Mouse (Mus musculus) embryonic facial prominence, embryonic 13.5 days (tissue): ENCODE data around the gene Axin1. TPM values are rescaled to one million over a fixed set of nuclear protein-coding genes. Genes with fewer than 3 reads are reported as not detected.
A peak's percentile ranks its signal among the peaks of the same experiment; 100 is the strongest.
"Not testable (repeated sequence)": the region's sequence is repeated elsewhere in the genome, so short reads cannot be mapped to it uniquely, and the experiment has no call there.

ENCODE experiments used
- ATAC-seq: fragments of 200-750 bp; cut with Nextera tagmentation; 2 replicates; pipeline ENCODE4 v1.8.0; 2017; ENCODE audit warnings: low read depth; ENCODE audit not compliant: insufficient number of reproducible peaks, insufficient read depth, low FRiP score, low TSS enrichment
- H3K27ac ChIP-seq: fragments of 300-500 bp; sonication (generic); 2 replicates; pipeline ENCODE4 v1.5.1; 2015; ENCODE audit warnings: moderate library complexity, mild to moderate bottlenecking, inconsistent platforms
- H3K27me3 ChIP-seq: fragments of 300-500 bp; sonication (generic); 2 replicates; pipeline ENCODE4 v1.6.1; 2015; ENCODE audit warnings: mild to moderate bottlenecking, inconsistent platforms
- H3K36me3 ChIP-seq: fragments of 300-500 bp; sonication (generic); 2 replicates; pipeline ENCODE4 v1.6.1; 2015; ENCODE audit warnings: mild to moderate bottlenecking, inconsistent platforms
- H3K4me1 ChIP-seq: fragments of 300-500 bp; sonication (generic); 2 replicates; pipeline ENCODE4 v1.6.1; 2015; ENCODE audit warnings: inconsistent platforms
- H3K4me2 ChIP-seq: fragments of 300-500 bp; sonication (generic); 2 replicates; pipeline ENCODE4 v1.6.1; 2015; ENCODE audit warnings: moderate library complexity, mild to moderate bottlenecking, inconsistent platforms
- H3K4me3 ChIP-seq: fragments of 300-500 bp; sonication (generic); 2 replicates; pipeline ENCODE4 v1.5.1; 2015; ENCODE audit warnings: mild to moderate bottlenecking, inconsistent platforms
- H3K9ac ChIP-seq: fragments of 300-500 bp; sonication (generic); 2 replicates; pipeline ENCODE4 v1.6.1; 2015; ENCODE audit warnings: mild to moderate bottlenecking, inconsistent platforms
- H3K9me3 ChIP-seq: fragments of 300-500 bp; sonication (generic); 2 replicates; pipeline ENCODE4 v1.6.1; 2016; ENCODE audit warnings: inconsistent platforms
- WGBS: fragments of 180-500 bp; shearing (Covaris S2); methylation state at CpG from one replicate; pipeline ENCODE4 v1.1.7; 2015; ENCODE audit warnings: mixed read lengths; 5-methylcytosine and 5-hydroxymethylcytosine counted together
- polyA plus RNA-seq: library from polyadenylated mRNA; unstranded; fragments of >200 nt; fragmentation: Nextera tagmentation; extraction: Ambion mirVana; gene quantifications from 2 replicates; pipeline ENCODE4 v1.2.1, GENCODE M21; 2015

The Axin1 gene
- polyA plus RNA-seq = 9.9 and 10.5 TPM in 2 replicates

- peak within 1 kb of the TSS; percentile 98 for H3K9ac ChIP-seq
- peak within 1 kb of the TSS; percentile 85 for H3K4me2 ChIP-seq
- WGBS = under 1% methylated on average over 41 of the region's 42 CpGs
- peaks cover 10% of the 10 kb centered on the region for H3K36me3 ChIP-seq
- peak; percentile 97 for ATAC-seq
- H3K4me3 ChIP-seq = peak within 1 kb of the TSS; percentile 97
- no peaks in the 10 kb centered on the region for H3K27me3 ChIP-seq
- H3K27ac ChIP-seq = peak within 1 kb of the TSS; percentile 95
- H3K4me1 ChIP-seq = peaks cover 24% of the 10 kb centered on the region
- no peaks in the 10 kb centered on the region for H3K9me3 ChIP-seq
Measured at GRCm38 (mm10) chr17:26138239-26138836, at the start of gene Axin1. Gene Axin1 (plus strand): TSS chr17:26138688.

GRCm38 (mm10) chr17:26089905-26090632, 48.4 kb upstream of the Axin1 start, which contains the start of gene Decr2:
Gene Decr2 (minus strand): TSS chr17:26090337.
- peaks cover 17% of the 10 kb centered on the region for H3K4me1 ChIP-seq
- peak; percentile 86 for ATAC-seq
- no peaks in the 10 kb centered on the region for H3K27me3 ChIP-seq
- peak within 1 kb of the TSS; percentile 79 for H3K9ac ChIP-seq
- peak within 1 kb of the TSS; percentile 63 for H3K4me3 ChIP-seq
- H3K27ac ChIP-seq = peak within 1 kb of the TSS; percentile 86
- H3K36me3 ChIP-seq = peaks cover 29% of the 10 kb centered on the region
- H3K9me3 ChIP-seq = no peaks in the 10 kb centered on the region
- peak within 1 kb of the TSS; percentile 78 for H3K4me2 ChIP-seq
- WGBS = 3% methylated on average over 32 of the region's 32 CpGs

DNA sequence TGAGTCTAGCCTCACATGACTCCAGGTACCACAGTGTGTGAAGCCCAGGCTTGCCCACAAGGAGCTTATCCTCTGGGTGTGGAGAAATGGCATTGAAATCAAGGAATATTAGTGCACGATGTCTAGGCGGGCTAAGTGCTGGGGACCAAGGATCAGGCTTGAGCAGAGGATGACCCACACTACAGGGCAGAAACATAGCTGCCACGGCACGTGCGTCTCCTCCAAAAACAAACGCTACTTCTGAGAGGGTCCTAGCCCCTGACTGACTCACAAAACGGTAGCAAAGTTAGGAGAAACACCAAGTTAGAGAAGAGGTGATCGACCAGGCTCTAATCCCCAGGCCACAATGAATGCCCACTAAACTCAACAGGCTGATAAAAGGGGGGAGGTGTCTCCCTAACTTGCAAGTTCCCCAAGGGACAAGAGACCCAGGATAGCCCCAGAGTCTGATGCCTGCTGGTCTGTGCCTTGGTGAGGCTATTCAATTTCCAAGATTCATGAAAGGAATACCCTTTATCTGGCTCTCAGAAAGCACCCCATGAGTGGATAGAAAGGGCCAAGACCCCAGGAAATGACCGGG, 43.9 kb upstream of the Axin1 start:
- WGBS = 21% methylated on average over 9 of the region's 9 CpGs
- Histone ChIP-seq H3K36me3 (peaks cover 14% of the 10 kb centered on the region), H3K4me1 (peaks cover 12% of the 10 kb centered on the region), H3K27ac (peak overlapping the region; percentile 76), H3K9ac (peak overlapping the region; percentile 88), H3K27me3 (no peaks in the 10 kb centered on the region), H3K4me2 (peak overlapping the region; percentile 72), H3K4me3 (peak overlapping the region; percentile 74), H3K9me3 (no peaks in the 10 kb centered on the region)
- no peak for ATAC-seq

- WGBS = 2% methylated on average over 47 of the region's 47 CpGs
- H3K9me3 ChIP-seq = no peaks in the 10 kb centered on the region
Measured at GRCm38 (mm10) chr17:26095121-26095740, 43.3 kb upstream of the Axin1 start, which contains the start of gene Nme4. Gene Nme4 (minus strand): TSS chr17:26095602.

DNA sequence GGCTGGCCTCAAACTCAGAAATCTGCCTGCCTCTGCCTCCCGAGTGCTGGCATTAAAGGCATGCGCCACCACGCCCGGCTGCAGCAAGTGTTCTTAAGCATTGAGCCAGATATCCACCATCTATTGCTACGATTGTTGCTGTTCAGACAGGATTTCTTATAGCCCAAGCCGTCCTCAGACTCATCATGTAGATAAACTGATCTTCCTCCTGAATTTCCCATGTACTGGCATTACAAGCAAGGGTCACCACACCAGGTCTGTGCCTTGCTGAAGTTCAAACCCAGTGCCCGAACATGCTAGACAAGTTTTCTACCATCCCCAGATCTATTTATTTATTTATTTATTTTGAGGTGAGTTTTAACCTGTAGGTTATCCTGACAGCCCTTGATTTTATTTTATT, 40.0 kb upstream of the Axin1 start:
- Histone ChIP-seq H3K36me3 (no peaks in the 10 kb centered on the region), H3K4me3 (no peak overlapping the region), H3K4me2 (no peak overlapping the region), H3K27ac (no peak overlapping the region), H3K4me1 (peaks cover 9% of the 10 kb centered on the region), H3K9ac (no peak overlapping the region), H3K9me3 (no peaks in the 10 kb centered on the region), H3K27me3 (no peaks in the 10 kb centered on the region)
- no peak for ATAC-seq
- WGBS = 90% methylated on average over 7 of the region's 7 CpGs

More at GRCm38 (mm10) chr17:26095121-26095740, 43.3 kb upstream of the Axin1 start, which contains the start of gene Nme4:
- peak within 1 kb of the TSS; percentile 76 for H3K27ac ChIP-seq
- peaks cover 14% of the 10 kb centered on the region for H3K36me3 ChIP-seq
- H3K4me2 ChIP-seq = peak within 1 kb of the TSS; percentile 72
- H3K9ac ChIP-seq = peak within 1 kb of the TSS; percentile 88
- peak; percentile 60 for ATAC-seq
- no peaks in the 10 kb centered on the region for H3K27me3 ChIP-seq
- peak within 1 kb of the TSS; percentile 74 for H3K4me3 ChIP-seq
- peaks cover 9% of the 10 kb centered on the region for H3K4me1 ChIP-seq

DNA sequence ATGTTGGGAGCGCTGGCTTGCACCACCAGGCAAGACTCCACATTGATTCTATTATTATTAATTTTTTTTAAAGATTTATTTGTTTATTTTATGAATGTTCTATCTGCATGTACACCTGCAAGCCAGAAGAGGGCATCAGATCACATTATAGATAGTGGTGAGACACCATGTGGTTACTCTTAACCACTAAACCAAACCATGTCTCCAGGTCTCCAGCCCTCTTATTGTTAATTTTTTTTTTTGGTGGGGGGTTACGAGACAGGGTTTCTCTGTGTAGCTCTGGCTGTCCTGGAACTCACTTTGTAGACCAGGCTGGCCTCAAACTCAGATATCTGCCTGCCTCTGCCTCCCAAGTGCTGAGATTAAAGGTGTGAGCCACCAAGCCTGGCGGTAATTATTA, 39.2 kb upstream of the Axin1 start:
- H3K27ac ChIP-seq, H3K9me3 ChIP-seq, H3K36me3 ChIP-seq, H3K4me1 ChIP-seq, H3K27me3 ChIP-seq, H3K9ac ChIP-seq, H3K4me3 ChIP-seq, H3K4me2 ChIP-seq, ATAC-seq: not testable (repeated sequence)
- WGBS = 56% methylated on average over 3 of the region's 3 CpGs

- no peak overlapping the region for H3K9ac ChIP-seq
- no peak overlapping the region for H3K4me2 ChIP-seq
- no peaks in the 10 kb centered on the region for H3K9me3 ChIP-seq
- H3K27ac ChIP-seq = no peak overlapping the region
- H3K4me3 ChIP-seq = no peak overlapping the region
- no peak for ATAC-seq
- 28% methylated on average over 2 of the region's 2 CpGs for WGBS
- no peaks in the 10 kb centered on the region for H3K4me1 ChIP-seq
- H3K27me3 ChIP-seq = no peaks in the 10 kb centered on the region
- H3K36me3 ChIP-seq = no peaks in the 10 kb centered on the region
Measured at GRCm38 (mm10) chr17:26100166-26100565, 38.3 kb upstream of the Axin1 start.

- no peaks in the 10 kb centered on the region for H3K9me3 ChIP-seq
- WGBS = 45% methylated on average over 4 of the region's 4 CpGs
- H3K4me2 ChIP-seq = no peak overlapping the region
- no peaks in the 10 kb centered on the region for H3K36me3 ChIP-seq
- no peak for ATAC-seq
- no peaks in the 10 kb centered on the region for H3K4me1 ChIP-seq
- no peak overlapping the region for H3K4me3 ChIP-seq
- no peak overlapping the region for H3K27ac ChIP-seq
- no peaks in the 10 kb centered on the region for H3K27me3 ChIP-seq
- H3K9ac ChIP-seq = no peak overlapping the region
Measured at GRCm38 (mm10) chr17:26101478-26101877, 37.0 kb upstream of the Axin1 start.

- Histone ChIP-seq H3K9me3 (no peaks in the 10 kb centered on the region), H3K4me2 (no peak overlapping the region), H3K4me3 (no peak overlapping the region), H3K4me1 (no peaks in the 10 kb centered on the region), H3K9ac (no peak overlapping the region), H3K36me3 (no peaks in the 10 kb centered on the region), H3K27me3 (peaks cover 13% of the 10 kb centered on the region), H3K27ac (no peak overlapping the region)
- WGBS = 54% methylated on average over 4 of the region's 4 CpGs
- no peak for ATAC-seq
Measured at GRCm38 (mm10) chr17:26105619-26106018, 32.9 kb upstream of the Axin1 start.

- H3K9me3 ChIP-seq = no peaks in the 10 kb centered on the region
- H3K9ac ChIP-seq = no peak overlapping the region
- H3K4me2 ChIP-seq = no peak overlapping the region
- no peak for ATAC-seq
- WGBS = 17% methylated on average over 4 of the region's 4 CpGs
- peaks cover 58% of the 10 kb centered on the region for H3K27me3 ChIP-seq
- no peak overlapping the region for H3K4me3 ChIP-seq
- H3K27ac ChIP-seq = no peak overlapping the region
- H3K4me1 ChIP-seq = peaks cover 13% of the 10 kb centered on the region
- H3K36me3 ChIP-seq = no peaks in the 10 kb centered on the region
Measured at GRCm38 (mm10) chr17:26110156-26110555, 28.3 kb upstream of the Axin1 start.

GRCm38 (mm10) chr17:26111024-26111423, 27.5 kb upstream of the Axin1 start:
- H3K27me3 ChIP-seq = peaks cover 67% of the 10 kb centered on the region

More at GRCm38 (mm10) chr17:26111024-26111423, 27.5 kb upstream of the Axin1 start:
- 5% methylated on average over 4 of the region's 4 CpGs for whole genome bisulfite sequencing
- no peak overlapping the region for H3K9ac ChIP-seq
- peaks cover 13% of the 10 kb centered on the region for H3K4me1 ChIP-seq
- H3K9me3 ChIP-seq = no peaks in the 10 kb centered on the region
- no peaks in the 10 kb centered on the region for H3K36me3 ChIP-seq
- H3K4me3 ChIP-seq = no peak overlapping the region
- H3K4me2 ChIP-seq = no peak overlapping the region
- no peak overlapping the region for H3K27ac ChIP-seq
- ATAC-seq = no peak
